Mouse (Mus musculus): ENCODE measurements at regions not wholly inside any gene's neighbourhood (a gene's known extent, or its start where the extent isn't known, plus 50 kb on each side); places are given as distances from the start of the nearest gene placed in this dataset.
"Not testable (repeated sequence)": the region's sequence is repeated elsewhere in the genome, so short reads cannot be mapped to it uniquely, and the experiment has no call there.

- Histone ChIP-seq H3ac (ENCODE audit: control insufficient read depth, insufficient read length, low read depth) (no peak overlapping the region), H3K79me3 (ENCODE audit: low read depth) (no peaks in the 10 kb centered on the region), H3K36me3 (ENCODE audit: control insufficient read depth, insufficient read depth) (no peaks in the 10 kb centered on the region), H3K27me3 (ENCODE audit: control insufficient read depth, insufficient read depth, insufficient read length) (no peaks in the 10 kb centered on the region), H3K79me2 (ENCODE audit: control insufficient read depth, insufficient read depth) (no peaks in the 10 kb centered on the region), H3K4me3 (ENCODE audit: insufficient read depth, poor library complexity, severe bottlenecking) (no peak overlapping the region)
- TF ChIP-seq CTCF (IDR thresholded peaks at IDR 0.05; ENCODE audit: control insufficient read depth, insufficient read depth, insufficient read length) (no peak), USF1 (IDR thresholded peaks at IDR 0.05; ENCODE audit: low read depth) (no peak), MYOG (IDR thresholded peaks at IDR 0.05; ENCODE audit: control insufficient read depth, extremely low read depth, insufficient read length) (no peak), MYOD1 (IDR thresholded peaks at IDR 0.05; ENCODE audit: control insufficient read depth, insufficient read length, low read depth) (no peak), MAX (IDR thresholded peaks at IDR 0.05) (no peak), FOSL1 (IDR thresholded peaks at IDR 0.05; ENCODE audit: insufficient read depth, low read length, poor library complexity, severe bottlenecking) (no peak)
Measured at GRCm38 (mm10) chr5:91861440-91862187, 101.3 kb downstream of the Rchy1 start.

- TF ChIP-seq CTCF (IDR thresholded peaks at IDR 0.05; ENCODE audit: control insufficient read depth, insufficient read depth, insufficient read length) (no peak), CEBPB (IDR thresholded peaks at IDR 0.05; ENCODE audit: low read depth) (no peak), MYOG (IDR thresholded peaks at IDR 0.05; ENCODE audit: control insufficient read depth, extremely low read depth, insufficient read length) (no peak), USF1 (IDR thresholded peaks at IDR 0.05; ENCODE audit: low read depth) (no peak), FOSL1 (IDR thresholded peaks at IDR 0.05; ENCODE audit: insufficient read depth, low read length, poor library complexity, severe bottlenecking) (no peak), MYOD1 (IDR thresholded peaks at IDR 0.05; ENCODE audit: control insufficient read depth, insufficient read length, low read depth) (no peak), MAX (IDR thresholded peaks at IDR 0.05) (no peak)
- Histone ChIP-seq H3K27me3 (ENCODE audit: control insufficient read depth, insufficient read depth, insufficient read length) (no peaks in the 10 kb centered on the region), H3K36me3 (ENCODE audit: control insufficient read depth, insufficient read depth) (no peaks in the 10 kb centered on the region), H3K79me2 (ENCODE audit: control insufficient read depth, insufficient read depth) (no peaks in the 10 kb centered on the region), H3ac (ENCODE audit: control insufficient read depth, insufficient read length, low read depth) (no peak overlapping the region), H3K79me3 (ENCODE audit: low read depth) (no peaks in the 10 kb centered on the region), H3K4me3 (ENCODE audit: insufficient read depth, poor library complexity, severe bottlenecking) (no peak overlapping the region)
Measured at GRCm38 (mm10) chr5:91860489-91860888, 102.4 kb downstream of the Rchy1 start.

GRCm38 (mm10) chr5:91852330-91852729, 110.5 kb downstream of the Rchy1 start:
- no peak overlapping the region for H3K4me3 ChIP-seq (ENCODE audit: insufficient read depth, poor library complexity, severe bottlenecking)
- H3ac ChIP-seq (ENCODE audit: control insufficient read depth, insufficient read length, low read depth), result no peak overlapping the region
- TF ChIP-seq MYOD1 (IDR thresholded peaks at IDR 0.05; ENCODE audit: control insufficient read depth, insufficient read length, low read depth), result no peak
- H3K79me2 ChIP-seq (ENCODE audit: control insufficient read depth, insufficient read depth), result no peaks in the 10 kb centered on the region
- no peaks in the 10 kb centered on the region for H3K79me3 ChIP-seq (ENCODE audit: low read depth)
- no peaks in the 10 kb centered on the region for H3K27me3 ChIP-seq (ENCODE audit: control insufficient read depth, insufficient read depth, insufficient read length)
- H3K36me3 ChIP-seq (ENCODE audit: control insufficient read depth, insufficient read depth), result no peaks in the 10 kb centered on the region

GRCm38 (mm10) chr5:91850862-91851569, 111.9 kb downstream of the Rchy1 start:
- not testable (repeated sequence) for H3K4me3 ChIP-seq (ENCODE audit: insufficient read depth, poor library complexity, severe bottlenecking); H3K36me3 ChIP-seq (ENCODE audit: control insufficient read depth, insufficient read depth); H3K79me3 ChIP-seq (ENCODE audit: low read depth); H3ac ChIP-seq (ENCODE audit: control insufficient read depth, insufficient read length, low read depth); H3K27me3 ChIP-seq (ENCODE audit: control insufficient read depth, insufficient read depth, insufficient read length); H3K79me2 ChIP-seq (ENCODE audit: control insufficient read depth, insufficient read depth)

- TF ChIP-seq CEBPB (IDR thresholded peaks at IDR 0.05; ENCODE audit: low read depth), result no peak
- no peak for TF ChIP-seq USF1 (IDR thresholded peaks at IDR 0.05; ENCODE audit: low read depth)
- TF ChIP-seq MYOD1 (IDR thresholded peaks at IDR 0.05; ENCODE audit: control insufficient read depth, insufficient read length, low read depth), result no peak
- TF ChIP-seq CTCF (IDR thresholded peaks at IDR 0.05; ENCODE audit: control insufficient read depth, insufficient read depth, insufficient read length), result no peak
- no peak for TF ChIP-seq FOSL1 (IDR thresholded peaks at IDR 0.05; ENCODE audit: insufficient read depth, low read length, poor library complexity, severe bottlenecking)
- TF ChIP-seq MAX (IDR thresholded peaks at IDR 0.05), result no peak
- no peak for TF ChIP-seq MYOG (IDR thresholded peaks at IDR 0.05; ENCODE audit: control insufficient read depth, extremely low read depth, insufficient read length)
- no peaks in the 10 kb centered on the region for H3K79me2 ChIP-seq (ENCODE audit: control insufficient read depth, insufficient read depth)
- no peak overlapping the region for H3ac ChIP-seq (ENCODE audit: control insufficient read depth, insufficient read length, low read depth)
- H3K79me3 ChIP-seq (ENCODE audit: low read depth), result no peaks in the 10 kb centered on the region
- H3K27me3 ChIP-seq (ENCODE audit: control insufficient read depth, insufficient read depth, insufficient read length), result no peaks in the 10 kb centered on the region
- H3K36me3 ChIP-seq (ENCODE audit: control insufficient read depth, insufficient read depth), result no peaks in the 10 kb centered on the region
- H3K4me3 ChIP-seq (ENCODE audit: insufficient read depth, poor library complexity, severe bottlenecking), result no peak overlapping the region
Measured at GRCm38 (mm10) chr5:91850440-91850839, 112.4 kb downstream of the Rchy1 start.

- Histone ChIP-seq H3K27me3 (ENCODE audit: control insufficient read depth, insufficient read depth, insufficient read length) (no peaks in the 10 kb centered on the region), H3ac (ENCODE audit: control insufficient read depth, insufficient read length, low read depth) (no peak overlapping the region), H3K4me3 (ENCODE audit: insufficient read depth, poor library complexity, severe bottlenecking) (no peak overlapping the region), H3K79me2 (ENCODE audit: control insufficient read depth, insufficient read depth) (no peaks in the 10 kb centered on the region), H3K79me3 (ENCODE audit: low read depth) (no peaks in the 10 kb centered on the region), H3K36me3 (ENCODE audit: control insufficient read depth, insufficient read depth) (no peaks in the 10 kb centered on the region)
- TF ChIP-seq MAX (IDR thresholded peaks at IDR 0.05) (no peak), MYOG (IDR thresholded peaks at IDR 0.05; ENCODE audit: control insufficient read depth, extremely low read depth, insufficient read length) (no peak), CEBPB (IDR thresholded peaks at IDR 0.05; ENCODE audit: low read depth) (no peak), MYOD1 (IDR thresholded peaks at IDR 0.05; ENCODE audit: control insufficient read depth, insufficient read length, low read depth) (no peak), USF1 (IDR thresholded peaks at IDR 0.05; ENCODE audit: low read depth) (no peak), FOSL1 (IDR thresholded peaks at IDR 0.05; ENCODE audit: insufficient read depth, low read length, poor library complexity, severe bottlenecking) (no peak), CTCF (IDR thresholded peaks at IDR 0.05; ENCODE audit: control insufficient read depth, insufficient read depth, insufficient read length) (no peak)
Measured at GRCm38 (mm10) chr5:91849533-91849932, 113.3 kb downstream of the Rchy1 start.

All from C2C12 (cell line).